Mouse (Mus musculus): ENCODE measurements around the gene Ackr3.

- TF ChIP-seq POLR2A (IDR thresholded peaks at IDR 0.05; ENCODE audit: low read depth, low read length) (no peak), CTCF (IDR thresholded peaks at IDR 0.05; ENCODE audit: extremely low read depth, insufficient read depth, insufficient read length, insufficient replicate concordance) (no peak)
Measured at GRCm38 (mm10) chr1:90156589-90156988, 47.2 kb upstream of the Ackr3 start.
